Mouse (Mus musculus) lung, postnatal 10 days (tissue): Measurements from ENCODE around the gene Lst1.
"Not testable (repeated sequence)": the region's sequence is repeated elsewhere in the genome, so short reads cannot be mapped to it uniquely, and the experiment has no call there.

ENCODE experiments used
- DNase-seq: peaks from one replicate; pipeline ENCODE4 v3.0.0; 2021

The Lst1 gene

DNA sequence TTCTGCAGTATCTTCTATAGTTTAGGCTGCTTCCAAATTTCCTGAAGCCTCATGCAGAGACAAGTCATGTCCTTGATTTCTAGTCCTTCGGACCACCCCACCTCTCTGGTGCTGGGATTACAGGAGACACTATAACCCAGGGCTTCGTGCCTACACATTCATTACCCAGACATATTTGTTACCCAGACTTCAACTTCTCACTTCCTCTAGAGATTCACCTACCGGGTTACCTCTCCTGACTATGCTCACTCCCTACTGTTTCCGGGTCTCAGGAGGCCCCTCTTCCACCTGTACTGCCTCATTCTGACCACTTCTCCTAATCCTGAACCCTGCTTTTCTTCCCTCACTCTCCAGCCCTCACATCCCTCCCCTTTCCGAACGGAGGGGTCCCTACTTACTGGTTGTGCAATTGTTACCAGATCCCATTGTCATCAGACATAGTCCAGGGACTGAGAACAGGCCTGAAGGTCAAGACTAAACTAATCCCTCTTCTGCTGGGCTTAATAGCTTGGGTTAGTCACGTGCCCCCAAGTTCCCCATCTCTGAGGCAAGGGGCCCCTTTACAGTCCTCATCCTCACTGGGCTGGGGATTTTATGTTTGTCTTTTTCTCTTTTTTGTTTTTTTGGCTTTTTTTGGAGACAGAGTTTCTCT, at the start of gene Lst1:
Gene Lst1 (minus strand): TSS at position 481 of the 652 bp plus-strand sequence.
- DNase-seq, result no peak

GRCm38 (mm10) chr17:35237504-35237903, 49.3 kb upstream of the Lst1 start:
- DNase-seq, result no peak

DNA sequence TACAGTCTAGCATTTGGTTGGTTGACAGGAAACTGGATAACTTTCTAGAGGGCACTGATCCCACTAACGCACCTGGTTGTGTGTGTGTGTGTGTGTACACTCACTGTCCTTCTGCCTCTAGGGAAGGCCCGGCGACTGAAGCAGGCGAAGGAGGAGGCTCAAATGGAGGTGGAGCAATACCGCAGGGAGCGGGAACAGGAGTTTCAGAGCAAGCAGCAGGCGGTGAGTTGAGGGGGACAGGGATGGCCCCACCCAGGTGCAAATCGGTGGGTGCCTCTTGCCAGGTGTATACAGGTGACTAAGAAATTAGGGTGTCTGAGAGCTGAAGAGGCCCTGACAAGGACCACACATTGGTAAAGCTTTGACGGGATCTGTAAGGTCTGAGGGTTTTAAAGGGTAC, 48.8 kb upstream of the Lst1 start:
- DNase-seq, result no peak

- DNase-seq, result peak; percentile 98
These were observed 48.1 kb upstream of the Lst1 start for GRCm38 (mm10) chr17:35236390-35236746.

DNA sequence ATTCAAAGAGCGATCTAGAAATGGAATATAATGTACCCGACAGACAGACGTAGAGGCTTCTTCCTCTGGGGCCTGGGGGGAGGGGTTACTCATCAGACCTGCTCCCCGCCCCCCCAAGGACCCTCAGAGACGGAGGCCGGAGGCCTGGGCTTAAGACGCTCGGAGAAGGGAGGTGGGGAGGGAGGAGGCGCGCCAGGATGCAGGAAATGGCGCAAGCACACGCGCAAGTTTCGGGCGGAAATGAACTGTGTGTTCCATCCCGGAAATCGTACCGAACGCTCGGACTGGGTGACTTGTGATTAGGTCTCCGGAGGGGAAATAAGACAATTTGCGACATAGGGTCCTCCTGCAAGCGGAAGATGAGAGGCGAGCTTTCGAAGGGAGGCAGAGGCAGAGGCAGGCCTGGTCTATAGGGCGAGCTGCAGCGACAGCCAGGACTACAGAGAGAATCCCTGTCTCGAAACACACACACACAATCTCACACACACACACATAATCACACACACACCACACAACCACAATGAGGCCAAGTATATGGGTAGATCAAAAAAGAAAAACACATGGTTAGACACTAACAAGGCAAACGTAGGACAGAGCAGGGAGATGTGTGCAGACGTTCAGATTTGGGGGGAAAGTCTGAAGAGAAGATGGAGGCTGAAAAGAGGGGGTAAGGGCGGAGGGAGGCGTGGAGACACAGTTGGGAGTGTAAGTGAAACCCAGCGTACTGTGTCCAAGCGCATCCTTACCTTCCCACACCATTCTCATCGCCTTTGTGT, 47.6 kb upstream of the Lst1 start, which contains the start of gene Nfkbil1:
Gene Nfkbil1 (minus strand): TSS at position 179 of the 776 bp plus-strand sequence.
- DNase-seq, result peak; percentile 96

- peak; percentile 62 for DNase-seq
These were observed 46.7 kb upstream of the Lst1 start for GRCm38 (mm10) chr17:35234903-35235302.

- not testable (repeated sequence) for DNase-seq
These were observed 45.9 kb upstream of the Lst1 start for GRCm38 (mm10) chr17:35234090-35234489.

- no peak for DNase-seq
These were observed 45.1 kb upstream of the Lst1 start, which contains the start of gene Atp6v1g2 for GRCm38 (mm10) chr17:35233114-35233980. TSS of gene Atp6v1g2 (plus strand) at chr17:35233660.

DNA sequence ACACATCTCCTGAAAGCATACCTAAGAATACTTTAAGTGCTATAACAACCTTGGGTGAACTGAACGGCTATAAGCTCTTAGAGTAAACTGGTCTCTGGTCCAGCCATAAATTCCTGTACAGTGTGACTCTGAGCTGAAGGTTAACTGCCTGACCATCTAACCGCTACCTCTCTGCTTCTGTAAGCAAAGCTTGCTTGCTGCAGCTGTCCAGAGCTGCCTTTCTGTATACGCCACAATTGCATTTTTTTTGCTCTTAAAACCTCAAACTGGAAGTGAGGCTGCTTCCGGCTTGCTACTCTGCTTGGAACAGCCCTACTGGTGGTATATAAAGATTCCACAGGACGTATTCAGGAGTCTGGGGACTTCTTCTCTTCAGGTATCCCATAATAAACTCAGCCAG, 44.4 kb upstream of the Lst1 start:
- DNase-seq, result no peak

DNA sequence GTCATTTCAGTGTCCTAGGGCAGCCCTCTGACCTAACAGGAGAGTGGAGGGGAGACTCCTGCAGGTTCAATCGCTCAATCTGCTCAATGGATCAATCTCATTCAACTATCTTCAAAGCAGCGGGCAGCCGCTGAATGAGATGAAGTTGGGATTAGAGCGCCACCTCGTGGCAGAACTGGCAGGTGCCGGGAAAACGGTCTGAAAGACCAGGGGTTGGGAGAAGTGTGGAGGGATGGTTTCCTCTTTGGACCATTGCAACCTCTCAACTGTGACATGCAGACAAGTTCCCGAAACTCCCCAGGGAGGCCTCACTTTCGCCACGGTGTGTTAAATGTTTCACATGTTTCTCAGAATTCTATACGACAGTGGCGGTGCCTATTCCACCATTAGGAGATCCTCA, 43.8 kb upstream of the Lst1 start:
- DNase-seq, result peak; percentile 90

DNA sequence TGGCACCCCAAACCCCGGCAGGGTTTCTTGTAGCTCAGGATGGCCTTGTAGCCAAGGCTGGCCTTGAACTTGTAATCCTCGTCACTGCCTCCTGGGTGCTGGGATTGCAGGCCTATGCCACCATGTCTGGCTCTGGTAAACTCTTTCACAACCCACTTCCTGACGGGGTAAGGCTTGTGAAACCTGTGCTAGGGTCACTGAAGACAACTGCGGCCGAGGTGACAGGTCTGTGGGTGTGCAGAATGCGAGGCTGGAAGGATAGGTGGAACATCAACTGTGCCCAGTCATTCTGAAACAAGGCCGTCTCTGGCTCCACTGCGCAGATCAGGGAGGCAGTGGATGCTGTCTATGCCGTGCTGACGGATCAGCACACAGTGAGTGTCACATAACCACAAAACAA, 42.8 kb upstream of the Lst1 start:
- no peak for DNase-seq

- DNase-seq, result no peak
These were observed 38.4 kb upstream of the Lst1 start for GRCm38 (mm10) chr17:35226561-35227046.

DNA sequence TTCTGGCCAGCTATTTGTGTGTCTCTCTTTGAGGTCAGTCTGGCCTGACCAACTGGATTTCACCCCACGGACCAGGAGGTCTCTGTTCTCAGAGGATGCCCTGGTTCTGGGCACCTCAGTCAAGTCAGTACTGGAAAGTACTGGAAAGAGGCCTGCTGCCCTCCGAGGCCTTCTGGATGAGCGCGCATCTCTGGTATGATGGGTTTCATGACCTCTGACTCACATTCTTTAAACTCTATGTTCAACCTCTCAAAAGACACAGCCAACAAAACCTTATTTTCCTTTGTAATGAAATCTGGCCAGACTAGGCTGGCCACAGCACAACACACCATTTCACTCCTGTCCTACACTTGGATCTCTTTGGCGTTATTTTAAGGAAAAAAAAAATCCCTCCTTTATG, 37.2 kb upstream of the Lst1 start:
- no peak for DNase-seq

DNA sequence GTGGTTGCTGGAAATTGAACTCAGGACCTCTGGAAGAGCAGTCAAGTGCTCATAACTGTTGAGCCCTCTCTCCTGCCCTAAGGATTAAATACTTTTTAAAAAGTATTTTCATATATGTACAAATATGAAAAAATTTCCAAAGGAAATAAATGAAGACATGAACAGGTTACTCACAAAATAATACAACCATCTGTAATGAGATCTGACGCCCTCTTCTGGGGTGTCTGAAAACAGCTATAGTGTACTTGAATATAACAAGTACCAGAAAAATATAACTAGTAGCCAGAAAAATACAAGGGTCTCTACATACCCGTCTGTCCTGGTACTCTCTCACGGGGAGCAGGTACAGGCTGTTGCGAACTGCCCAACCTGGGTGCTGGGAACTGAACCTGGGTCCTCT, 36.4 kb upstream of the Lst1 start:
- no peak for DNase-seq

- peak; percentile 53 for DNase-seq
These were observed 34.1 kb upstream of the Lst1 start for GRCm38 (mm10) chr17:35222299-35222698.

GRCm38 (mm10) chr17:35220156-35220952, 32.1 kb upstream of the Lst1 start, which contains the start of gene Gm16181:
TSS of gene Gm16181 (plus strand) at chr17:35220834.
- DNase-seq, result peak; percentile 78

DNA sequence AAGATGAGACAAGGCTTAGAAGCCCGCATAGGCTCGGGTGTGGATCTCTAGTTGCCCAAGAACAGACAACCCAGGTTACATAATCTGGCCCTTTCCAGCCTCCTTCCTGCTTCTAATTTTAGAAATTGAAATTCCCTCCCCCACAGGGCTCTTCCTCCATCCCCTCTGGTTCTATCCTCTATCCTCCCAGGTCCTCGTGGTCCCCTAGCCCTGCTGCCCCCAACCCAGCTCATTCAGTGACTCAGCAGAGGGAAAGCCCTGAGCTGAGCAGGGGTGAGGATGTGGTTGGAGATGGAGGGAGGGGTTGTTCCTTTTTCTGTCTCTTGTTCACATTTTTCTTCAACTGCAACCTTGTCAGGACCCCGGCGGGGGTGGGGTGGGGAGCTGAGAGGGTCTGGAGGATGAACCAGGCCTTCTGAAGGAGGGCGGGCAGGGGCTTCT, 31.4 kb upstream of the Lst1 start:
- no peak for DNase-seq

GRCm38 (mm10) chr17:35218516-35219193, 30.4 kb upstream of the Lst1 start:
- DNase-seq, result peak; percentile 73

- DNase-seq, result no peak
These were observed 24.8 kb upstream of the Lst1 start for GRCm38 (mm10) chr17:35213071-35213470.

GRCm38 (mm10) chr17:35210593-35210992, 22.4 kb upstream of the Lst1 start:
- DNase-seq, result no peak

- DNase-seq, result no peak
These were observed 21.7 kb upstream of the Lst1 start for GRCm38 (mm10) chr17:35209785-35210535.
